Mouse (Mus musculus): ENCODE results near the gene Majin. TPM values are rescaled to one million over a fixed set of nuclear protein-coding genes. Genes with fewer than 3 reads are reported as not detected.
A peak's percentile ranks its signal among the peaks of the same experiment; 100 is the strongest.

Gene Majin
- polyA plus RNA-seq (2016; fragmentation: Nextera tagmentation; extraction: Ambion mirVana): 0.12 TPM in 1 of 2 replicates, not detected in the other

DNA sequence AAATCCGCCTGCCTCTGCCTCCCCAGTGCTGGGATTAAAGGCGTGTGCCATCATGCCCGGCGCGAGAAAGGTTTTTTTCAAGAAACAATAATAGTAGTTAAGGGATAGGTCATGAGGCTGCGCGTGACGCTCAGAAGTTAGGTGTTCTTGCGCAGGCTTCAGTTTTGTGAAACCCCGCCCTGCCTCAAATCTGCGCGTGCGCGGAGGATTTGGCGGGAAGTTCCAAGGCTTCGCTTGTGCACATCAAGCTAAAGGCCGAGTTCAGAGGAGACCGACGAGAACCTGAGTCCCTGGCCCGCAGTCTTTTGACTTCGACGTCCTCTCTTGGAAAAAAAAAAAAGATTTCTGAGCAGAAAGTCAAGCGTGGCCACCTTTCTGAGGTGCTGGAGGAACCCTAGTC, at the start of gene Majin:
Gene Majin (plus strand): TSS at position 258 of the 400 bp plus-strand sequence.
- H3K9me3 ChIP-seq: 0 out of 2 replicates have a peak, but pooled peaks cover 6% of the 10 kb centered on the region
- H3K4me1 ChIP-seq (replicated peaks): peaks cover 4% of the 10 kb centered on the region; the same call in 1 of the 2 replicates
- WGBS: 88% methylated on average over 23 of the region's 23 CpGs
- H3K27ac ChIP-seq: no peak within 1 kb of the TSS
- DNase-seq (ENCODE audit: low spot score): no peak
- H3K4me3 ChIP-seq: no peak within 1 kb of the TSS
- no peaks in the 10 kb centered on the region for H3K27me3 ChIP-seq (ENCODE audit: insufficient read depth, poor library complexity, severe bottlenecking)
- no peaks in the 10 kb centered on the region for H3K36me3 ChIP-seq

DNA sequence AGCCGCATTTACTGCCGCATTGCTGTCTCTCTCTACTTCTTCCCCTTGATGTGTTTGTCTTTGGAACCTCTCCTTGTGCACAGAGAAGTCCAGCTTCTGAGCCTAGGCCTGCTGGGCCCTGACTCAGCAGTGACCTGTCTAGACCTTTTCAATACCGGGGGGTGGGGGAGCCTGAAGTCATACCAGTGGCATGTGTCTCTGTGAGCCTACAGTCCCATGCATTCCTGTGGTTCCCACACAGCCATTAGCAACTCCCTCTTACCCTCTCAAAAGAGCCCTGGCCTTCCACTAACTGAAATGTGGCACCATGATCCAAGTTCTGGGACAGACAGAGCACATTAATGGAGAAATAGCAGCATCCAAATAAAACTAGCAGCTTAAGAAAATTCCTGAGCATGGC, 47.8 kb upstream of the Majin start:
- 83% methylated on average over 3 of the region's 3 CpGs for WGBS
- Histone ChIP-seq H3K4me1 (replicated peaks) (peaks cover 23% of the 10 kb centered on the region), H3K9me3 (no peaks in the 10 kb centered on the region), H3K36me3 (peaks cover 55% of the 10 kb centered on the region), H3K4me3 (no peak overlapping the region), H3K27me3 (ENCODE audit: insufficient read depth, poor library complexity, severe bottlenecking) (no peaks in the 10 kb centered on the region), H3K27ac (no peak overlapping the region)
- DNase-seq (ENCODE audit: low spot score): no peak

DNA sequence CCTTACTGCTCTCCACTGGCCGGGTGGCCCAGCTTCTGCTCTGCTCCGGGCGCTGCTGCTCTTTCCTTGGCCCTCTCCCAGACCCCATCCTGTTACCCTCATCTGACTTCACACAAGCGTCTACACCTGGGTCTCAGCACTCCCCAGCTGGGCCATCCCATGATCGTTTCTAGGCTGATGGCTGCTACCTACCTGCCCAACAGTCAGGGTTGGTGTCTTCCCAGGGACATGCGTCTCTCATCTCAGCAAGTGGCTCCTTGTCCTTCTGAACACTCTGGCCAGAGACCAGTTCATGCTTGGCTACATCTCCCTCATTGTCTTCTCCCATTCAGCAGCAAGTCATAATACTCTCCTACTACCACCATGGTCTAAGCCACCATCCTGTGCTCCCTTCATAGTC, 44.5 kb upstream of the Majin start:
- Histone ChIP-seq H3K4me3 (peak overlapping the region; percentile 74), H3K4me1 (replicated peaks) (peaks cover 22% of the 10 kb centered on the region), H3K9me3 (no peaks in the 10 kb centered on the region), H3K27ac (peak overlapping the region; percentile 97), H3K27me3 (ENCODE audit: insufficient read depth, poor library complexity, severe bottlenecking) (no peaks in the 10 kb centered on the region), H3K36me3 (peaks cover 40% of the 10 kb centered on the region)
- 90% methylated on average over 6 of the region's 6 CpGs for WGBS
- no peak for DNase-seq (ENCODE audit: low spot score)

DNA sequence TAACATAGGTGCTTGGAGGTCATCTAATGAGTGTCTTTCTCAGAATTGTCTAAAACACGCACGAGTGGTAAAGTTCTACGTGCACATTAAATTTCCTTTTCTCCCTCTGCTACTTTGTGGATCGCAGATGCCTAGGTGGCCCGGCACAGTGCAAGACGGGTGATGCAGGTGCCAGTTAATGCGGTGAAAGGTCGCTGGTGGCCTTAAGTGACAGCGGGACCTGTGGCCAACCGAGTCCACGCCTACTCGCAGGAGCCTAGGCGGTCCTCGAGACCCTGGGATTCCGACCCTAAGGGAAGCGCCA, 43.9 kb upstream of the Majin start:
- DNase-seq (ENCODE audit: low spot score): no peak
- peak overlapping the region; percentile 97 for H3K27ac ChIP-seq
- H3K27me3 ChIP-seq (ENCODE audit: insufficient read depth, poor library complexity, severe bottlenecking): no peaks in the 10 kb centered on the region
- no peaks in the 10 kb centered on the region for H3K9me3 ChIP-seq
- 11% methylated on average over 16 of the region's 16 CpGs for WGBS
- peaks cover 22% of the 10 kb centered on the region for H3K4me1 ChIP-seq (replicated peaks)
- H3K36me3 ChIP-seq: peaks cover 34% of the 10 kb centered on the region
- H3K4me3 ChIP-seq: peak overlapping the region; percentile 74

DNA sequence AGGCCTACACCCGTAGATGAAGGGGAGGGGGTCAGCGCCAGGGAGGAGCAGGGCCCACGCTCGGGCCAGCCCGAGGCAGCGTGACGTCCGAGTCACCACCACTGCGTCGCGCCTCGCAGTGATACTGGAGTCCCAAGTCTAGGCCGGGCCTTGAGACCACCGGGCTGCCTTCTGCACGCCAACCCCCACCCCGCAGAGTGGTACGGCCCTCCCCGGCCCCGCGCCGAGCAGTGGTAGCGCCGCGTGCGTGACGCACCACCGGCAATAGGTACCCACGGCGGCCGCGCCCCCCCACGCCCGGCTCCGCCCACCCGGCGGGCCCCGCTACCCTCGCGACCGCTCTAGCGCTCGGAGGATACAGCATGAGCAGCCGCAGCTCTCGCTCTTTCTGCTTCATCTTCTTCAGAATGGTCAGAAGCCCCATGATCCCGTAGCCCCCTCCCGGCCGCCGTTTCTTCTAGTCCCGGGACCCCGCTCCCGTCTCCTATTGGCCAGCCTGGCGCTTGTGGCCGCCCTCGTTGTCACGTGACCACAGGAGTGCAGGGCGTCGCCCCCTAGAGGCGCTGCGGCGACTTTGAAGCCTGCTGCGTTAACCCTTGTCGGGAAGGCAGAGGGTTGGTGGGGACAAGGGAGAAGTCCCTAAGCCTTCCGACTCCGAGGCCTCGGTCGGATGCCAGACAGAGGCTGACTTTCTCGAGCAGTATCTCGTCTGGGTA, 43.4 kb upstream of the Majin start, which contains the start of gene Batf2:
Gene Batf2 (plus strand): TSS at position 306 of the 716 bp plus-strand sequence.
- DNase-seq (ENCODE audit: low spot score): peak; percentile 97
- Histone ChIP-seq H3K27me3 (ENCODE audit: insufficient read depth, poor library complexity, severe bottlenecking) (no peaks in the 10 kb centered on the region), H3K9me3 (no peaks in the 10 kb centered on the region), H3K36me3 (peaks cover 29% of the 10 kb centered on the region), H3K27ac (peak within 1 kb of the TSS; percentile 97), H3K4me1 (replicated peaks) (peaks cover 22% of the 10 kb centered on the region), H3K4me3 (peak within 1 kb of the TSS; percentile 74)
- under 1% methylated on average over 68 of the region's 68 CpGs for WGBS

DNA sequence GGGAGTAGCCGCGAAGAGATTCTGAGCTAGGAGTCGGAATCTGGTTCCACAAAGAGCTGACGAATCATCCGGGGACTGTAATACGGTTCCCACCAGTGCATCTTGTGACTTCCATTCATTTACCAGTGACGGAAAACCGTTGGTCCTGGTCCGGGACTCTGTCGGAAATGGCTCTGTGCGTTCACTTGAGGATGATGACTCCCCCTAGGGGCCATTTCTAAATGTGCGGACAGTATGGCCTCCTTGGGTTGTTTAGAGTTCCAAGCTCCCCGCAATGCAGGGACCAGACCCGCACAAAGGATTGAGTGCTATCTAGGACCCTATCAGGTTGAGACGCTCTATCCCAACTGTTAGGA, 42.8 kb upstream of the Majin start, which contains the start of gene Arl2:
Gene Arl2 (minus strand): TSS at position 155 of the 356 bp plus-strand sequence.
- WGBS: under 1% methylated on average over 15 of the region's 15 CpGs
- peak; percentile 89 for DNase-seq (ENCODE audit: low spot score)

DNA sequence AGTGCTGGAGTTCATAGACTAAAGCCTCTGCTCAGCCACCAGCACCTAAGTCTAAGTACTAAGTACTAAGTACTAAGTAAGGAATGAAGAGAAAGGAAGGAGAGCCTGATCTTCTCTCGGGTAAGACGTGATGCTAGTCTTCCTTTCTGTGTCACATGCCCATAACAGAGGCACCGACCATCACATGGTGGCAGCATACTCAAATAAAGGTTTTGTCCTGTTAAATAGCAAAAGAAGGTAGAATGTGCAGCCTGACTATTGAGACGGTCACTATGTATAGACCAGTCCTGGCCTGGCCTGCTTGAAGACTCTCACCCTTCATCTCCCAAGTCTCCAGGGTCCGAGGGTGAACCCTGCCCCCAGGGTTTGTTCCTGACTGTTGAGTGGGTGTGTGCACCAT, 39.3 kb upstream of the Majin start:
- Histone ChIP-seq H3K4me3 (no peak overlapping the region), H3K36me3 (no peaks in the 10 kb centered on the region), H3K27ac (no peak overlapping the region), H3K27me3 (ENCODE audit: insufficient read depth, poor library complexity, severe bottlenecking) (no peaks in the 10 kb centered on the region), H3K9me3 (no peaks in the 10 kb centered on the region), H3K4me1 (replicated peaks) (peaks cover 13% of the 10 kb centered on the region)
- 78% methylated on average over 5 of the region's 5 CpGs for WGBS
- no peak for DNase-seq (ENCODE audit: low spot score)

More for the DNA sequence above, 42.8 kb upstream of the Majin start, which contains the start of gene Arl2:
- peak within 1 kb of the TSS; percentile 74 for H3K4me3 ChIP-seq
- no peaks in the 10 kb centered on the region for H3K27me3 ChIP-seq (ENCODE audit: insufficient read depth, poor library complexity, severe bottlenecking)
- H3K27ac ChIP-seq: peak within 1 kb of the TSS; percentile 97
- H3K36me3 ChIP-seq: peaks cover 23% of the 10 kb centered on the region
- H3K9me3 ChIP-seq: no peaks in the 10 kb centered on the region
- peaks cover 22% of the 10 kb centered on the region for H3K4me1 ChIP-seq (replicated peaks)

DNA sequence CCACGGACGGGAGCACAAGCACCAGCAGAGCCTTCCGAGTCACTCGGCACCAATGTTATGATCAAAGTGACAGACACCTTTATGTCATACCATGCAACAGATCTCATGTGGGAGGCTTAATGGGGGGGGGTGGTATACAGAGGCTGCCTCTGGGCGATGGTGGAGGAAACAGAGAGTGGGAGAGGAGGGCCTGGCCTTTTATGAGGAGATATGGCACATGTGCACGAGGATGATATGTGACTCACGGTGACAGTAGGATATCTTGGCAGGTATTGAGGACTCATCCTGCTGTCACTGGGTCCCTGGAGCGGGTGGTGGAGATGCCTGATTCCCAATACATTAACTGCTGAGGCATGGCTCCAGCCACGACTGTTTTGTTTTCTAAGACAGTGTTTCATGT, 29.0 kb upstream of the Majin start:
- peaks cover 4% of the 10 kb centered on the region; the same call in 1 of the 2 replicates for H3K4me1 ChIP-seq (replicated peaks)
- no peaks in the 10 kb centered on the region for H3K27me3 ChIP-seq (ENCODE audit: insufficient read depth, poor library complexity, severe bottlenecking)
- DNase-seq (ENCODE audit: low spot score): no peak
- H3K27ac ChIP-seq: no peak overlapping the region
- no peaks in the 10 kb centered on the region for H3K9me3 ChIP-seq
- WGBS: 87% methylated on average over 9 of the region's 9 CpGs
- H3K36me3 ChIP-seq: no peaks in the 10 kb centered on the region
- no peak overlapping the region for H3K4me3 ChIP-seq

DNA sequence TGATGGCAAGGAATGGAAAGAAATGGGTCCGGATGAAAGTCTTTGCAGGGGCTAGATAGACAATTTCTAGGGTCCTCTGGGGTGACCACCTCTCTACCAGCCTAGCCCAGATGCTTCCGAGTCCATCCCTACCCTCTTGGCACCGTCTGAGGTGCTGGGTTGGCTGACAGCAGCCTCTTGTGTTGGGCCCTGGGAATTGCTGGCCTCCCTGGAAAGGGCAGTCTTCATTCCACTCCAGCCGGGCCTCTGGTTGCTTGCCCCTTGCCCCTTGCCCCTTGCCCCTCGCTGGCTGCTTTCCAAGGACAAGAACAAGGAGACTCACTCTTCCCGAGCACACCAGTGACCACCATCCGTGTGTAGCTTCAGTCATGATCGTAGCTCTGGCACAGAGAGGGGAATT, 27.8 kb upstream of the Majin start:
- Histone ChIP-seq H3K4me3 (no peak overlapping the region), H3K27me3 (ENCODE audit: insufficient read depth, poor library complexity, severe bottlenecking) (no peaks in the 10 kb centered on the region), H3K27ac (no peak overlapping the region), H3K9me3 (no peaks in the 10 kb centered on the region), H3K36me3 (no peaks in the 10 kb centered on the region), H3K4me1 (replicated peaks) (peaks cover 4% of the 10 kb centered on the region; the same call in 1 of the 2 replicates)
- DNase-seq (ENCODE audit: low spot score): peak; percentile 13
- WGBS: 66% methylated on average over 8 of the region's 8 CpGs

DNA sequence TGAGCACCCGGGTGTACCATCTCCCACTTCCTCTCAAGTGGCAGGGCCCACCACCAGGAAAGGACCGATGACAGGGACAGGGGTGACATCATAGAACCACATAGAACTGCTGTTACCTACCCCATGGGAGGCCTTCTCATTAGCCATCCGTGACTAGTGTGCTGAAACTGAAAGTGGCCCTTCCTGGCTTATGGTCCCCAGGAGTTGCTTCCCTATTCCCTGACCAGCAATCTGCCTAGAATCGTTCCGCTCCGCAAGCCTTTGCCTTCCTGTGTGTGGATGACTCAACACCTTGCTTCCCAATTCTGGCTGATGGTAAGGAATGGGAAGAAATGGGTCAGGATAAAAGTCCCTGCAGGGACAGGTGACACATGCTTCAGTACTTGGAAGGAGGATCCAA, 27.0 kb upstream of the Majin start:
- 80% methylated on average over 6 of the region's 6 CpGs for WGBS
- H3K27me3 ChIP-seq (ENCODE audit: insufficient read depth, poor library complexity, severe bottlenecking): no peaks in the 10 kb centered on the region
- no peak overlapping the region for H3K27ac ChIP-seq
- no peaks in the 10 kb centered on the region for H3K36me3 ChIP-seq
- no peak overlapping the region for H3K4me3 ChIP-seq
- H3K9me3 ChIP-seq: no peaks in the 10 kb centered on the region
- DNase-seq (ENCODE audit: low spot score): no peak
- peaks cover 4% of the 10 kb centered on the region; the same call in 1 of the 2 replicates for H3K4me1 ChIP-seq (replicated peaks)

DNA sequence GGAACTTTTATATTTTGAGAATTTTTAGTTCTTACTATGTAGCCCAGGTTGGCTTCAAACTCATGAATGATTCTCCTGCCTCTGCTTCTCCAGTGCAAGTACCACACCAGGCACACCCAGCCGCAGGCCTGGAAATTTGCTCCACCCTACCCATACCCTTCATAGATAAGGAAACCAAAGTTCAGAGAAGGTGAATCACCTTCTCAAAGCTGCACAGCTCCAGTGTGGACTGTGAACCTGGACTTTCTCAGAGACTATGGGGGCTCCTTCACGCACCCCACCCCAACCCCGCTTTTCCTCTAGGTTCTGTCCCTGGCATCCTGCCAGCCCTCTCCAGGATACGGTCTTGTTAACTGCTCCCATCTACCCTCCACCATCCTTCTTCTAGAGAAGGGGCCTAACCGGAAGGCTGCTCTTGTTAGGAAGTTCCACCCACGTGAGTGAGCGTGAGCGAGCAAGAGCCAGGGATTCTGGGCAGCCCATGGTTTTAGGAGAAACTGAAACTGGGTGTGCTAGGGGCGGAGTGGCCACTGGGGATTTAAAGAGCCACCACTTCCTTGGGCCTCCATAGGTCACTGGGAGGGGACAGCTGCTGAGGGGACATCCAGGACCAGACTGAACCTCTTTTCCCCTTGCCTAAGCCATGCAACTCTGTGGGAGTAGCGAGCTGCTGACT, 20.2 kb upstream of the Majin start:
- no peaks in the 10 kb centered on the region for H3K4me1 ChIP-seq (replicated peaks)
- H3K9me3 ChIP-seq: no peaks in the 10 kb centered on the region
- WGBS: 82% methylated on average over 10 of the region's 10 CpGs
- H3K27me3 ChIP-seq (ENCODE audit: insufficient read depth, poor library complexity, severe bottlenecking): no peaks in the 10 kb centered on the region
- H3K4me3 ChIP-seq: no peak overlapping the region
- H3K36me3 ChIP-seq: no peaks in the 10 kb centered on the region
- no peak overlapping the region for H3K27ac ChIP-seq
- no peak for DNase-seq (ENCODE audit: low spot score)

DNA sequence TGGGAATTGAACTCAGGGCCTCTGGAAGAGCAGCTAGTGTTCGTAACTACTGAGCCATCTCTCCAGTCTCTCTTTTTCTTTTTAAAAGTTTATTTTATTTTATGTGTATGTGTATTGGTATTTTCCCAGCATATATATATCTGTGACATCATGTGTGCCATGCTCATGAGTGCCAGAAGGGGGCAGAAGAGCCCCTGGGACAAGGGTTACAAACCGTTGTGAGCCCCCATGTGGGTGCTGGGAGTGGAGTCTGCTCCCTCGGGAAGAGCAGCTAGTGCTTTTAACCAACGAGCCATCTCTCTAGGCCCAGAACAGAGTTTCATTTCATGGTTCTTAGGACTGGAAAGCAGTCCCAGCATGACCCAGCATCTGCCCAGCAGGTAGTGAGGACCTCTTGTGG, 17.4 kb upstream of the Majin start:
- no peak overlapping the region for H3K4me3 ChIP-seq
- WGBS: 74% methylated on average over 4 of the region's 4 CpGs
- no peaks in the 10 kb centered on the region for H3K4me1 ChIP-seq (replicated peaks)
- no peak for DNase-seq (ENCODE audit: low spot score)
- no peak overlapping the region for H3K27ac ChIP-seq
- H3K36me3 ChIP-seq: no peaks in the 10 kb centered on the region
- no peaks in the 10 kb centered on the region for H3K27me3 ChIP-seq (ENCODE audit: insufficient read depth, poor library complexity, severe bottlenecking)
- no peaks in the 10 kb centered on the region for H3K9me3 ChIP-seq

DNA sequence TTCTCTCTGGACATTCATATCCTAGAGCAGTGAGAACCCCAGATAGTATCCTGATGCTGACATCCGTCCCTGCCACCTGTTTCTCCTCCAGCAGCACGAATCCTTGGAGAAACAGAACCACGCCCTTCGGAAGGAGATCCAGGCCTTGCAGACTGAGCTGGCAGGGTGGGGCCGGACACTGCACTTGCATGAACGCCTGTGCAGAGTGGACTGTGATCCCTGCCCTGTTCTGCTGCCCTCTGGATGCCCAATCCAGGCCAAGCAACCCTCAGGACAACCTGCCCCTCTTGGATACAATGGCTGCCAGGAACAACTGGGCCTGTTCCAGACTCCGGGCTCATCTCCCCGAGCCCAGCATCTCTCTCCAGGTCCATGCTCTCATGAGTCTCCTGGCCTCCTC, 13.0 kb upstream of the Majin start:
- Histone ChIP-seq H3K4me3 (no peak overlapping the region), H3K4me1 (replicated peaks) (peaks cover 5% of the 10 kb centered on the region; the same call in 1 of the 2 replicates), H3K27me3 (ENCODE audit: insufficient read depth, poor library complexity, severe bottlenecking) (no peaks in the 10 kb centered on the region), H3K36me3 (no peaks in the 10 kb centered on the region), H3K9me3 (no peaks in the 10 kb centered on the region), H3K27ac (no peak overlapping the region)
- DNase-seq (ENCODE audit: low spot score): no peak
- 90% methylated on average over 8 of the region's 8 CpGs for WGBS
